Mouse (Mus musculus): ENCODE data around the gene Gorasp1. TPM values are rescaled to one million over a fixed set of nuclear protein-coding genes. Genes with fewer than 3 reads are reported as not detected.
A peak's percentile ranks its signal among the peaks of the same experiment; 100 is the strongest.

Gene Gorasp1
- polyA plus RNA-seq, 1 experiment from 2014 or later, result 31.5 TPM

DNA sequence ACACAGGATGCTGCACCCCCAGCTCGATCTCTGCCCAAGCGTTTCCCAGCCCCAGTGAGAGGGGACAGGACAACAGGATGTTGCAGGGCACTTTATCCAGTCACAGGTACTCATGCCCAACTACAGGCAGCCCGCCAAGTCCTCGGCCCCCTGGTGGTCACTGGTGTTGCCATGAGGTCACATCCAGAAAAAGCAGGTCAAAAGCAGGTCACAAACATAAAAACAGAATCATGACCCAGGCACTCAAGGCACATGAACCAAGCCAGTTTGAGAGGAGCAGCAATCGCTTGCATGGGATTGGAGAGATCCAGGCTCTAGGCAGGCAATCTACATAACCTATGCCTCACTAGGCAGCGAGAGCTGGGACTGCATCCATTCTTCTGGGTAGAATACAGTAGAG, 32.9 kb upstream of the Gorasp1 start:
- H3K36me3 ChIP-seq, result peaks cover 32% of the 10 kb centered on the region
- ATAC-seq (ENCODE audit: low FRiP score, low read depth), result no peak
- H3K27ac ChIP-seq, result no peak overlapping the region

DNA sequence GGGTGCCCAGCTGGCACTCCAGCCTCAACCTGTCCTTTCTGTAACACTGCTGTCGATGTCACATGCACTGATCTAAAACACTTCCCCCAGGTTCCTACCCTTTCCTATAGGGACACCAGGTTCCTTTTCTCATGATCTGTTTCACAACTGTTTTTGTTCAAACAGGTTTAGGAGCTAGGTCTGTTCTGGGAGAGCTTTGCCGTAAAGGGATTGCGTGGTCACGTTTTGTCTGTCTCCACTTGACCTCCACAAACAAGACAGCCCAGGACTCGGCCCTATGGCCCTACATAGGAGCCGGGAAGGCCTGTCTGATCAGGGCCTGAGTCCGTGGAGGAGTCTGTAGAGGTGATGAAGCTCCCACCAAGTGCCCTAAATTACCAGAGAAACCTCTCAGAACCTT, 32.4 kb upstream of the Gorasp1 start:
- H3K27ac ChIP-seq, result no peak overlapping the region
- H3K36me3 ChIP-seq, result peaks cover 32% of the 10 kb centered on the region
- 76% methylated on average over 7 of the region's 7 CpGs for WGBS

More for the DNA sequence above, 32.9 kb upstream of the Gorasp1 start:
- WGBS, result 40% methylated on average over 6 of the region's 6 CpGs
- Histone ChIP-seq H3K4me1 (peaks cover 19% of the 10 kb centered on the region), H3K9me3 (no peaks in the 10 kb centered on the region), H3K27me3 (no peaks in the 10 kb centered on the region), H3K9ac (peak overlapping the region; percentile 31; the same call in 1 of the 2 replicates), H3K4me3 (no peak overlapping the region), H3K4me2 (replicated peaks) (no peak overlapping the region)

DNA sequence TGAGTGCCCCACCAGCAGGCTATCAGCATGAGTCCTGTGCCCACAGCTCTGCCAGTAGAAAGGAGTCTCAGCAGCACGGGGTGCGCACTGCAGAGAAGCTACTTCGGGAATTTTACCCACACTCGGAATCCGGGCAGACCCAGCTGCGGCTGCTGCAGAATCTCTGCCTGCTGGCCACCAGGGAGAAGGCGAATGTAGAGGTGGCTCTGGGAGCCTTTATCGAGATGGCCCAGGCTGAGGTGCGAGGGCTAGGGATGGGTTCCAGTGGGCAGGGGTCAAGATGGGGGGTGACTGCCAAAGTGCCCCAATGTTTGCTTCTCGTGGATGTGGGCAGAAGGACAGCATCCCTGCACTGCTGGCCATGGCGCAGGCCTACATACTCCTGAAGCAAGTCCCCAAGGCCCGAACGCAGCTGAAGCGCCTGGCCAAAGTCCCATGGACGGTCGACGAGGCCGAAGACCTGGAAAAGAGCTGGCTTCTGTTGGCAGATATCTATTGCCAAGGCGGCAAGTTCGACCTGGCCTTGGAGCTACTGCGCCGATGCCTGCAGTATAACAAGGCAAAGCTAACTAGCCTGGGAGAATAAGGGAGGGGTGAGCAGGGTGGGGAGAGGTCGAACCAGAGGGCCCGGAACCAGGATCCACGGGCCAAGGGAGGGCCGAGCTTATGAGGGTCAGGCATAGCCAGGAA, 29.0 kb upstream of the Gorasp1 start:
- WGBS, result 87% methylated on average over 26 of the region's 26 CpGs

More for the DNA sequence above, 32.4 kb upstream of the Gorasp1 start:
- Histone ChIP-seq H3K4me1 (peaks cover 19% of the 10 kb centered on the region), H3K9me3 (no peaks in the 10 kb centered on the region), H3K4me3 (no peak overlapping the region), H3K9ac (no peak overlapping the region), H3K27me3 (no peaks in the 10 kb centered on the region), H3K4me2 (replicated peaks) (no peak overlapping the region)
- ATAC-seq (ENCODE audit: low FRiP score, low read depth), result no peak

DNA sequence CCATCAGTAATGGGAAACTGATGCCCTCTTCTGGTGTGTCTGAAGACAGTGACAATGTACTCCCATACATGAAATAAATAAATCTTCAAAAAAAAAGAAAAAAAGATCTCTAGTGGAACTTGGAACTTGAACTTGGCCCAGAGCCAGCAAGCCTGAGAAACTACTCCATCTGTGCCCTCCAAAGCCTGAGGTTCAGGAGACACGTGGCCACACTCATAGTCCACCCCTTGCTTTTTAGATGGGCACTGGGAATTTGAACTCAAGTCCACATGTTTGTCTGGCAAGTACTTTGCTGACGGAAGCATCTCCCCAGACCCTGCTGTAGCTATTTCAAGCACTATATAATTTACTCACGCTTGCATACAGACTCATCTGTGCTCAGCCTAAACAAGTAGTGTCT, 27.8 kb upstream of the Gorasp1 start:
- ATAC-seq (ENCODE audit: low FRiP score, low read depth), result no peak
- no peak overlapping the region for H3K27ac ChIP-seq
- peaks cover 13% of the 10 kb centered on the region for H3K4me1 ChIP-seq
- H3K27me3 ChIP-seq, result no peaks in the 10 kb centered on the region
- no peak overlapping the region for H3K4me3 ChIP-seq
- no peak overlapping the region for H3K4me2 ChIP-seq (replicated peaks)
- H3K9ac ChIP-seq, result no peak overlapping the region
- H3K9me3 ChIP-seq, result no peaks in the 10 kb centered on the region
- 67% methylated on average over 3 of the region's 3 CpGs for WGBS
- H3K36me3 ChIP-seq, result no peaks in the 10 kb centered on the region

More for the DNA sequence above, 29.0 kb upstream of the Gorasp1 start:
- Histone ChIP-seq H3K36me3 (peaks cover 2% of the 10 kb centered on the region; the same call in 1 of the 2 replicates), H3K4me2 (replicated peaks) (no peak overlapping the region), H3K4me3 (no peak overlapping the region), H3K27me3 (no peaks in the 10 kb centered on the region), H3K9ac (no peak overlapping the region), H3K27ac (no peak overlapping the region), H3K9me3 (no peaks in the 10 kb centered on the region), H3K4me1 (peaks cover 25% of the 10 kb centered on the region)
- no peak for ATAC-seq (ENCODE audit: low FRiP score, low read depth)

DNA sequence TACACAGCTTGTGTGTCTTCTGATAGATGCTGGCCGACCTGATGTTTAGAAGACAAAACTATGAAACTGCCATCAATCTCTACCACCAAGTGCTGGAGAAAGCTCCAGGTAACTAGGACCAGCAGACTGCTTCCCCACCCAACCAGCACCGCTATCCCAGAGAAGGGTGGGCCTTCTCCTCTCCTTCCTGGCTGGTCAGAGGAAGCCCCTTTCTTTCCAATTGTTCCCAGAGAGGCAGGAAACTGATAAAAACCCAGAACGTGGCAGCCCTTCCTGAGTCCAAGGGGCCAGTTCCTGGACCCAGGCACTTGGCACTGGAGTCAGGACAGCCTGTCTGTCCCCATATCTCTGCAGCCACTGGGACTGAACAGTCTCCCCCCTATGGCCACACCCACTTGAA, 26.8 kb upstream of the Gorasp1 start:
- no peak overlapping the region for H3K9ac ChIP-seq
- 64% methylated on average over 3 of the region's 3 CpGs for WGBS
- H3K36me3 ChIP-seq, result no peaks in the 10 kb centered on the region
- H3K4me3 ChIP-seq, result no peak overlapping the region
- no peaks in the 10 kb centered on the region for H3K9me3 ChIP-seq
- H3K27ac ChIP-seq, result no peak overlapping the region
- ATAC-seq (ENCODE audit: low FRiP score, low read depth), result no peak
- peaks cover 10% of the 10 kb centered on the region for H3K4me1 ChIP-seq
- no peak overlapping the region for H3K4me2 ChIP-seq (replicated peaks)
- no peaks in the 10 kb centered on the region for H3K27me3 ChIP-seq

DNA sequence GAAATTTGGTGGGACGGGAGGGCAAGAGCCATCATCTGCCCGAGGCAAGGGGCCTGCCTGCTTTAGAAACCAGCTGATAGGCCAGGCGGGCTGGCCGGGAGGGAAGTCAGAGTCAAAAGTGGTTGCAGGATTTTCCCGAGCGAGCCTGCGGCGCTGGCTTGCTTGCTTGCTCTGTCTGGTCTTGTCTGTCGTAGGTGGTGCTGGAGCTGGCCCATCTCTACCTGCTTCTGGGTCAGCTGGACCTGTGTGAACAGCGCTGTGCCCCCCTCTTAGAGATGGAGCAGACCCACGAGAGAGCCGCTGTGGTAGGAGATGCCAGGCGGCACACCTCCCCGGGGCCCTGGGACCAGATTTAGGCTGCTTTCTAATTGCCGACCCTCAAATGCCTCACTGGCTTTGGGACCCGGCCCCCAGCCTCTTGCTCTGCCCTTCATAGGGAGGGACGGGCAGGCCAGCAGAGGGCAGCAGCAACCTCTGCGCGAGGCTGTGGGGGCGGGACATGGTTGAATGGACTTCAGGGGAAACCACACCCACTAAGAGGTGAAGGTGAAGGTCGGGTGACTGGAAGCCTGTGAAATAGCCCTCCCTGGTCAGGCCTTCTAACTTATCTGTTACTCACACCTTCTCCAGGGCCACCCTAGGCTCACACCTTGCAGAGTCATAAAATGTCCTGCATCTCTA, 25.8 kb upstream of the Gorasp1 start:
- 11% methylated on average over 21 of the region's 21 CpGs for WGBS
- peak; percentile 67 for ATAC-seq (ENCODE audit: low FRiP score, low read depth)

DNA sequence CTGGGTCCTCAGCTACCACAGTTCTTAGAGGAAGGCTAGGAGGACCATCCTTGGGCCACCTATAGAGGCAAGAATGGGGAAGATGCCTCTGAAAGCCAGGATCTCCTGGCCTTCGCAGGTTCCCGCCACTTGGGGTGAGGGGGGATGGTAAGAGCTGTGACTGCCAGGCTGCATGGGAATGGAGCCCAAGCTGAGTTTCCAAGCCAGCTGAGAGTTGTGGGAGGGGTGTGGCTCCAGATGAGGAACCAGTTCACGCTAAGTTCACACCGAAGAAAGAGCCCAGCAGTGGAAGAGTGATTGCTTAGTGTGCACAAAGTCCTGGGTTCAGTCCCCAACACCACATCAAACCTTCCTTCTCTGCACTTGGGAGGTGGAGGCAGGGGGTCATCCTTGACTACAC, 24.9 kb upstream of the Gorasp1 start:
- H3K9ac ChIP-seq, result no peak overlapping the region
- H3K27me3 ChIP-seq, result no peaks in the 10 kb centered on the region
- H3K4me3 ChIP-seq, result no peak overlapping the region
- 65% methylated on average over 4 of the region's 4 CpGs for WGBS
- no peak overlapping the region for H3K27ac ChIP-seq
- H3K9me3 ChIP-seq, result no peaks in the 10 kb centered on the region
- H3K4me1 ChIP-seq, result peaks cover 10% of the 10 kb centered on the region
- no peak overlapping the region for H3K4me2 ChIP-seq (replicated peaks)
- no peak for ATAC-seq (ENCODE audit: low FRiP score, low read depth)
- no peaks in the 10 kb centered on the region for H3K36me3 ChIP-seq

More for the DNA sequence above, 25.8 kb upstream of the Gorasp1 start:
- Histone ChIP-seq H3K9me3 (no peaks in the 10 kb centered on the region), H3K4me3 (no peak overlapping the region), H3K9ac (0 out of 2 replicates have a peak overlapping the region, but pooled peaks have one; percentile 43), H3K4me2 (replicated peaks) (peak overlapping the region; percentile 43), H3K27me3 (no peaks in the 10 kb centered on the region), H3K4me1 (peaks cover 10% of the 10 kb centered on the region), H3K36me3 (no peaks in the 10 kb centered on the region), H3K27ac (no peak overlapping the region)

DNA sequence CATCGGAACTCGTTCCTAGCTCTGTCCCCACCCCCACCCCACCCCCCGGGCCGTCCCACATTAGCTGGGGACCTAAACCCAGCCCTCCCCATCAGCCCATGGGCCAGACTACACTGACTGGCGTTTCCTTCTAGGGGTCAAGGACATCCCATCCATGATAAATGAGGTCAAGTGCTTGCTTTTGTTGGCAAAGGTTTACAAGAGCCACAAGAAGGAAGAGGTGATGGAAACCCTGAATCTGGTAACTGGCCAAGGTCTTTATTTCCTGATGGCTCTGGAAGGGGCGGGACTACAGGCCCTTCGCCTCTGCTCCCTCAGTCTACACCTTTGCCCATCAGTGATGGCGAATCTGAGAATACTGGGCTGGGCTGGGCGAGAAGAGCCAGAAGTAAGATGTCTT, 21.5 kb upstream of the Gorasp1 start:
- no peak overlapping the region for H3K4me3 ChIP-seq
- no peak overlapping the region for H3K9ac ChIP-seq
- WGBS, result 84% methylated on average over 9 of the region's 9 CpGs
- no peaks in the 10 kb centered on the region for H3K36me3 ChIP-seq
- H3K4me2 ChIP-seq (replicated peaks), result no peak overlapping the region
- no peak overlapping the region for H3K27ac ChIP-seq
- no peaks in the 10 kb centered on the region for H3K27me3 ChIP-seq
- no peaks in the 10 kb centered on the region for H3K9me3 ChIP-seq
- ATAC-seq (ENCODE audit: low FRiP score, low read depth), result no peak
- H3K4me1 ChIP-seq, result peaks cover 10% of the 10 kb centered on the region

DNA sequence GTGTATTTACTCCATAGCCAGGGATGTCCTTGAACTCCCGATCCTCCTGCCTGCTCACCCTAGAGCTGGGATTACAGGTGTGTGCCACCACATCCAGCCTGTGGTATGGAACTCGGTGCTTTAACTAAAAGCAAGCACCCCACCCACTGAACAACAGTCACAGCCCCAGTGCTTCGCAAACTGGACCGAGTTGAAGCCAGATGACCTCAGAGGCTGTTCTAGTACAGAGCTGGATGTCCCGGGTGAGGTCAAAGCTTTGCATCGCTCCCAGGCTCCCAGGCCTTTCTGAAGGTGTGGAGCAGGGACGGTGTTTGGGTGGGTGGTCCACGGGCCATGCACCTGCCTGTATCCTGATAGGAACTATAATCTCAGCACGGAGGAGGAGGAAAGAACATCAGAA, 14.0 kb upstream of the Gorasp1 start:
- no peak overlapping the region for H3K4me2 ChIP-seq (replicated peaks)
- H3K9ac ChIP-seq, result no peak overlapping the region
- H3K9me3 ChIP-seq, result no peaks in the 10 kb centered on the region
- H3K4me1 ChIP-seq, result 0 out of 2 replicates have a peak, but pooled peaks cover 6% of the 10 kb centered on the region
- H3K36me3 ChIP-seq, result no peaks in the 10 kb centered on the region
- ATAC-seq (ENCODE audit: low FRiP score, low read depth), result no peak
- WGBS, result 86% methylated on average over 9 of the region's 9 CpGs
- H3K27ac ChIP-seq, result no peak overlapping the region
- no peak overlapping the region for H3K4me3 ChIP-seq
- H3K27me3 ChIP-seq, result no peaks in the 10 kb centered on the region

DNA sequence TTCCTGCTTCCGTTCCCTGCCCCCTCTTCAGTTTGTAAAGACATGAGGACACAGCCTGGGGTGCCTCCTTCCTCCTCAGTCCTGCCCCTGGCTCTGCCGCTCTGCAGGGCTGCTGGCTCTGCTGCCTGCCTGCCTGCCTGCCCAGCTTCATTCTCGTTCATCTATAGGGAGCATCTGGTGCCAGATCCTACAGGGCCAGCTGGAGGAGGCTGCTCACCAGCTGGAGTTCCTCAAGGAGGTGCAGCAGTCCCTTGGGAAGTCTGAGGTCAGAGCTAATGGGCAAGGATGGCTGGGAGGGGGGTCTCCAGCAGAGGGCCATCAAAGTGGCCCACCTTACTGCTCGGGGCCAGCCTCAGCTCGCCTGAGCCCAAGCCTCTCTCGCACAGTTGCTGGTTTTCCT, 13.1 kb upstream of the Gorasp1 start:
- Histone ChIP-seq H3K27me3 (no peaks in the 10 kb centered on the region), H3K4me3 (no peak overlapping the region), H3K4me2 (replicated peaks) (no peak overlapping the region), H3K9ac (peak overlapping the region; percentile 35; the same call in 1 of the 2 replicates), H3K27ac (no peak overlapping the region), H3K36me3 (no peaks in the 10 kb centered on the region), H3K4me1 (0 out of 2 replicates have a peak, but pooled peaks cover 6% of the 10 kb centered on the region), H3K9me3 (no peaks in the 10 kb centered on the region)
- WGBS, result 25% methylated on average over 6 of the region's 6 CpGs
- no peak for ATAC-seq (ENCODE audit: low FRiP score, low read depth)

DNA sequence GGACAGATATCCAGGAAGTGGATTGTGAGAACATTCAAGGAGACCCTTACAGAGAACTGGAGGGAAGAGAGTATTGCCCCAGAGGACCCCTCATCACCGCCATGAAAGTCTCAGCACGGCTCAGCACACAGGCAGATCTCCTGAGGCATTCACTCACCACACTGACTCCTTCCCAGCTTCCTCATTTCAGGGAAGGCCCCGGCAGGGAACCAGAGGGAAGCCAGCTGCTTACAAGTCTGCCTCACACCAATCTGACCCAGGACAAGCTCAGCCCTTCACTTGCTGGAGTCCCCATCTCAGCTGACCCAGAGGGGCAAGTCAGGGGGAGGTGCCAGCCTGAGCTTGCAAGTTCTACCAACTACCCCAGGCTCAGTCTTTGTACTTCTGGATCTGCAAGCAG, 11.4 kb upstream of the Gorasp1 start:
- Histone ChIP-seq H3K9me3 (no peaks in the 10 kb centered on the region), H3K36me3 (no peaks in the 10 kb centered on the region), H3K9ac (no peak overlapping the region), H3K27ac (no peak overlapping the region), H3K4me2 (replicated peaks) (no peak overlapping the region), H3K4me1 (0 out of 2 replicates have a peak, but pooled peaks cover 6% of the 10 kb centered on the region), H3K4me3 (no peak overlapping the region), H3K27me3 (no peaks in the 10 kb centered on the region)
- 55% methylated on average over 3 of the region's 3 CpGs for WGBS
- no peak for ATAC-seq (ENCODE audit: low FRiP score, low read depth)

DNA sequence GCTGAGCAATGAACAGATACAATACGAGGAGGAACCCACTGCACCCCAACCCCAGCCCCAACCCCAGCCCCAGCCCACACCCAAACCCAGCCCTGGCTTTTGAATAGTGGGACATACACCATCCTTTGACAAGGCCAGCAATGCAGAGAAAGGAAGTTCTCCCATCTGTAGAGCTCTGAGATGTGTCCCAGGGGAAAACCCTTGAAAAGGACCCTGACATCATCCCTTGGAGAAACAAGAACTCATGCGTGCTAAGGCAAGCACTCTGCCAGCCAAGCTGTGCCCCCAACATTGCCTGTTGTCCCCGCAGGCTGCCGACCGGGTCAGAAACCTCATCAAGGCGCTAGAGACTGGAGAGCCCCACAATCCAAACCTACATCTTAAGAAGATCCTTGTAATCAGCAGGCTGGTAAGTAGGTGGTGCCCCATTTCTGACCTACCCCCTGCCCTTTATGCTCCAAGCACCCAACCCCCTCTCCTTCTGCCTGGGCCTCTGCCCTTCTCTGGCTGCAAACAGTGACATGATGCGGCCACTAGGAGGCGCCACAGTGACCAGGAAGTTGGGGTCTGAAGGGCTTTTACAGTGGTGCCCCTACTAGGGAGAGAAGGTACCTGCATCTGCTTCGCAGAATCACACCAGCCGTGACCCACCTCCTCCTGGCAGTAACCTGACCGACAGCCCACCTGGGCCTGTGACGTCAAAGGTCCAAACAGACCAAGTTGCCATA, 8.0 kb upstream of the Gorasp1 start:
- Histone ChIP-seq H3K9ac (no peak overlapping the region), H3K36me3 (no peaks in the 10 kb centered on the region), H3K4me1 (peaks cover 16% of the 10 kb centered on the region), H3K4me2 (replicated peaks) (no peak overlapping the region), H3K27me3 (no peaks in the 10 kb centered on the region), H3K4me3 (no peak overlapping the region), H3K9me3 (no peaks in the 10 kb centered on the region), H3K27ac (no peak overlapping the region)
- 75% methylated on average over 12 of the region's 12 CpGs for WGBS
- ATAC-seq (ENCODE audit: low FRiP score, low read depth), result no peak

All from limb, embryonic 13.5 days (tissue).